Comparison of ENCODE assay signal across 26 mouse cellular contexts in the genomic region with DNA sequence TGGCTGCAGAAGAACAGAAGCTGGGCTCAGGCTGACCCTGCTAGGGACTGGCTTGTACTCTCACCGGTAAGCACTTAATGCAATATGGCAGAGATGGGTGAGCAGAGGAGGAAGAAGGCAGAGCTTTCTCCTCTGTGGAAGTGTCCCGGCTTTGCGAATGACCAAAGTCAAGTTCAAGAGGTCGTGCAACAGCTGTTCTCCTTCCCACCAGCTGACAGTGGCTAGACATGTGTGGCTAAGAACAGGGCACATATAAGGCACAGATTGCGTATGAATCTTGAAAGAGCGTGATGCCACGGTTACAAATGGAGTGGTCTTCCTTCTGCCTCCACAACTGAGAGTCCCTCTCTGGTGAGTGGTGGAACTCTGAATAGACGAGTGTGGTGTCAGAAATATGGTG.
"Had no signal": no experiment of that assay in that cellular context is flagged by ENCODE, and none has a peak within 500 bp of the region (broad histone marks: within the 10 kb centered on the region; RNA-seq: fewer than 3 reads in every experiment).

No protein-coding gene starts in this region.

- H3K4me2 ChIP-seq: heart, embryonic 12.5 days; hindbrain, embryonic 13.5 days; hindbrain, embryonic 15.5 days; intestine, embryonic 15.5 days; limb, embryonic 12.5 days; liver, embryonic 11.5 days; liver, embryonic 13.5 days; liver, embryonic 15.5 days had no signal

- H3K4me1 ChIP-seq: intestine, embryonic 15.5 days; liver, embryonic 13.5 days; liver, embryonic 15.5 days had no signal

- H3K9ac ChIP-seq: heart, embryonic 12.5 days; hindbrain, embryonic 13.5 days; hindbrain, embryonic 15.5 days; intestine, embryonic 15.5 days; limb, embryonic 12.5 days; liver, embryonic 13.5 days; liver, embryonic 15.5 days had no signal

- H3K4me3 ChIP-seq: gastrocnemius, adult 2 months; heart, embryonic 10.5 days; heart, embryonic 12.5 days; hindbrain, embryonic 13.5 days; hindbrain, embryonic 15.5 days; intestine, embryonic 15.5 days; layer of hippocampus, adult 2 months; left cerebral cortex, adult 2 months; limb, embryonic 10.5 days; limb, embryonic 12.5 days; liver, embryonic 13.5 days; liver, embryonic 15.5 days had no signal

- H3K27me3 ChIP-seq: heart, embryonic 12.5 days; hindbrain, embryonic 13.5 days; hindbrain, embryonic 15.5 days; intestine, embryonic 15.5 days; limb, embryonic 12.5 days; liver, embryonic 13.5 days; liver, embryonic 15.5 days had no signal

- H3K9me3 ChIP-seq: heart, embryonic 10.5 days; heart, embryonic 12.5 days; hindbrain, embryonic 13.5 days; hindbrain, embryonic 15.5 days; intestine, embryonic 15.5 days; limb, embryonic 10.5 days; limb, embryonic 12.5 days; liver, embryonic 13.5 days; liver, embryonic 15.5 days had no signal

- DNase-seq: gastrocnemius, adult 2 months; gastrocnemius, postnatal 10 days; gastrocnemius, postnatal 25 days; heart, adult 18-20 months; heart, postnatal 10 days; heart, postnatal 4 days; kidney, adult 18-20 months; kidney, adult 9 months; kidney, postnatal 25 days; kidney, postnatal 4 days; liver; liver, embryonic 13.5 days had no signal

- ATAC-seq: inflammation-experienced regulatory T-cells, adult 6 months; intestine, embryonic 15.5 days; intestine, postnatal 0 days had no signal

- H3K36me3 ChIP-seq: heart, embryonic 10.5 days; heart, embryonic 12.5 days; hindbrain, embryonic 13.5 days; hindbrain, embryonic 15.5 days; intestine, embryonic 15.5 days; limb, embryonic 10.5 days; limb, embryonic 12.5 days; liver, embryonic 13.5 days; liver, embryonic 15.5 days had no signal

- H3K27ac ChIP-seq: gastrocnemius, adult 2 months; heart, embryonic 10.5 days; hindbrain, embryonic 13.5 days; hindbrain, embryonic 15.5 days; intestine, embryonic 15.5 days; kidney, postnatal 0 days; layer of hippocampus, adult 2 months; left cerebral cortex, adult 2 months; limb, embryonic 10.5 days; limb, embryonic 12.5 days; liver, embryonic 13.5 days; liver, embryonic 15.5 days had no signal
